Mouse (Mus musculus): Measurements from ENCODE around the gene Tenm2. TPM values are rescaled to one million over a fixed set of nuclear protein-coding genes. Genes with fewer than 3 reads are reported as not detected.

Gene Tenm2
- polyA plus RNA-seq, 1 experiment from 2014 or later, result 0.12 TPM

- ATAC-seq, result no peak
- no peak overlapping the region for H3K27ac ChIP-seq (ENCODE audit: low read depth, low read length)
- no peak overlapping the region for H3K9ac ChIP-seq (ENCODE audit: low read depth, low read length)
- TF ChIP-seq CTCF (IDR thresholded peaks at IDR 0.05; ENCODE audit: low read depth), result no peak
- 83% methylated on average over 14 of the region's 14 CpGs for WGBS
- no peaks in the 10 kb centered on the region for H3K36me3 ChIP-seq (ENCODE audit: control insufficient read depth, insufficient read depth)
- H3K9me3 ChIP-seq (ENCODE audit: control insufficient read depth), result no peaks in the 10 kb centered on the region
- H3K4me3 ChIP-seq (ENCODE audit: low read depth, low read length), result no peak overlapping the region
- no peaks in the 10 kb centered on the region for H3K27me3 ChIP-seq (replicated peaks; ENCODE audit: control insufficient read depth, insufficient read depth, low read length)
- no peak overlapping the region for H3K4me2 ChIP-seq (replicated peaks; ENCODE audit: low read depth)
- H3K4me1 ChIP-seq (replicated peaks; ENCODE audit: control insufficient read depth, insufficient read depth, low read length), result no peaks in the 10 kb centered on the region
These were observed 1139.5 kb downstream of the Tenm2 start for GRCm38 (mm10) chr11:36096219-36096618.

GRCm38 (mm10) chr11:36090210-36090609 is 1145.6 kb downstream of the Tenm2 start:
- 12% methylated on average over 3 of the region's 3 CpGs for WGBS
- Histone ChIP-seq H3K4me1 (replicated peaks; ENCODE audit: control insufficient read depth, insufficient read depth, low read length) (no peaks in the 10 kb centered on the region), H3K27ac (ENCODE audit: low read depth, low read length) (no peak overlapping the region), H3K36me3 (ENCODE audit: control insufficient read depth, insufficient read depth) (no peaks in the 10 kb centered on the region), H3K9me3 (ENCODE audit: control insufficient read depth) (no peaks in the 10 kb centered on the region), H3K4me2 (replicated peaks; ENCODE audit: low read depth) (no peak overlapping the region), H3K27me3 (replicated peaks; ENCODE audit: control insufficient read depth, insufficient read depth, low read length) (no peaks in the 10 kb centered on the region), H3K9ac (ENCODE audit: low read depth, low read length) (no peak overlapping the region), H3K4me3 (ENCODE audit: low read depth, low read length) (no peak overlapping the region)
- no peak for TF ChIP-seq CTCF (IDR thresholded peaks at IDR 0.05; ENCODE audit: low read depth)
- ATAC-seq, result no peak

DNA sequence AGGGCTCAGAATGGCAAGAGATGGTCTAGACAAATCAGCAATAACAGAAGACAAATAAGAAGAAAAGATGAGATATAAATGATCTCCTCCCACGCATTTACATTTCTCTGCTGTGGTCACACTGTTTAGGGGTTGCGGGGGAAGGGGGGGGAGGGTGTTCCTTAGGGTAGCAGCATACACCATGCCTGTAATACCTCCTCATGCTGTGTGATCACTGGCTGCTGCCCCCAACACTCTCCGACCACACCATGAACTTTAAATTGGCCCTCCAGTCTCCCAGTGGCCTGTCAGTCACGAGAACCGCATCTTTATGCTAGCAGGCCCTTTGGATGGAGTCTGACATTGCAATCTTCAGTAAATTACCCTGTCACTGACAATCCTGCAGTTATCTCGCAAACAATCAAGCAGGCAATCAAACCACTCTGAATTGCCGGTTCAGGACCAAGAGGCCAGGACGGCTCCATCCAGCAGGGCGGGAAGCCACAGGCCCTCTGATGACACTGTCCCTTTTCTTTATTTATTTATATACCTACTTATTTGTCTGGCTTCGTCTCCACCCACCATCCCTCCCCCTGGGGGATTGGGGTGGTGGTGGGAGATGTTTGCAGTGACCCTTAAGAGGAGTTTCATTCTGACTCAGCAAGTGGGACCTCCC is 1154.2 kb downstream of the Tenm2 start:
- WGBS, result 32% methylated on average over 10 of the region's 10 CpGs
- H3K27ac ChIP-seq (ENCODE audit: low read depth, low read length), result no peak overlapping the region
- TF ChIP-seq CTCF (IDR thresholded peaks at IDR 0.05; ENCODE audit: low read depth), result no peak
- H3K4me2 ChIP-seq (replicated peaks; ENCODE audit: low read depth), result no peak overlapping the region
- ATAC-seq, result no peak
- H3K4me1 ChIP-seq (replicated peaks; ENCODE audit: control insufficient read depth, insufficient read depth, low read length), result no peaks in the 10 kb centered on the region
- H3K36me3 ChIP-seq (ENCODE audit: control insufficient read depth, insufficient read depth), result no peaks in the 10 kb centered on the region
- H3K27me3 ChIP-seq (replicated peaks; ENCODE audit: control insufficient read depth, insufficient read depth, low read length), result no peaks in the 10 kb centered on the region
- H3K9ac ChIP-seq (ENCODE audit: low read depth, low read length), result no peak overlapping the region
- no peak overlapping the region for H3K4me3 ChIP-seq (ENCODE audit: low read depth, low read length)
- H3K9me3 ChIP-seq (ENCODE audit: control insufficient read depth), result no peaks in the 10 kb centered on the region

DNA sequence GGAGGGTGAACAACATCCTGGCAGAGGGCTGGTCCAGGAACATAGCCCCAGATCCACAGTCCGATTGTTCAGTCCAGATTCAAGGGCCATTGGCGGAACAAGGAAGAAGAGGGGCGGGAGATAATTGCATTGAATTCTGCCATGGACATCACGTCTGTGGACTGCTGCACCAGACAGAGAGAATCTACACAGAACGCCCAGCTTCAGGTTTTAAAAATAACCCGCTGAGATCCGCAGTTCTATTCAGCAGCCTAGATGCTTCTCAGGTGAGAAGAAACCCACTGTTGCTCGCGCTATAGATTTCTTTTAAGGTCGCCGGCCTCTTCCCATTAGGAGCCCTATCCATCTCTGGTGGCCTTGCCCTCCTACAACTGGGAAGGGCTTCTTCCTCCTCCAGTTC is 1155.0 kb downstream of the Tenm2 start:
- TF ChIP-seq CTCF (IDR thresholded peaks at IDR 0.05; ENCODE audit: low read depth), result no peak
- Histone ChIP-seq H3K4me1 (replicated peaks; ENCODE audit: control insufficient read depth, insufficient read depth, low read length) (no peaks in the 10 kb centered on the region), H3K27ac (ENCODE audit: low read depth, low read length) (no peak overlapping the region), H3K9ac (ENCODE audit: low read depth, low read length) (no peak overlapping the region), H3K27me3 (replicated peaks; ENCODE audit: control insufficient read depth, insufficient read depth, low read length) (no peaks in the 10 kb centered on the region), H3K36me3 (ENCODE audit: control insufficient read depth, insufficient read depth) (no peaks in the 10 kb centered on the region), H3K9me3 (ENCODE audit: control insufficient read depth) (no peaks in the 10 kb centered on the region), H3K4me2 (replicated peaks; ENCODE audit: low read depth) (no peak overlapping the region), H3K4me3 (ENCODE audit: low read depth, low read length) (no peak overlapping the region)
- no peak for ATAC-seq
- WGBS, result 62% methylated on average over 11 of the region's 11 CpGs

GRCm38 (mm10) chr11:36078391-36078790 is 1157.4 kb downstream of the Tenm2 start:
- no peaks in the 10 kb centered on the region for H3K9me3 ChIP-seq (ENCODE audit: control insufficient read depth)
- no peak overlapping the region for H3K4me2 ChIP-seq (replicated peaks; ENCODE audit: low read depth)
- no peak overlapping the region for H3K4me3 ChIP-seq (ENCODE audit: low read depth, low read length)
- no peaks in the 10 kb centered on the region for H3K36me3 ChIP-seq (ENCODE audit: control insufficient read depth, insufficient read depth)
- H3K9ac ChIP-seq (ENCODE audit: low read depth, low read length), result no peak overlapping the region
- WGBS, result 79% methylated on average over 7 of the region's 7 CpGs
- no peak for ATAC-seq
- H3K4me1 ChIP-seq (replicated peaks; ENCODE audit: control insufficient read depth, insufficient read depth, low read length), result no peaks in the 10 kb centered on the region
- no peak overlapping the region for H3K27ac ChIP-seq (ENCODE audit: low read depth, low read length)
- TF ChIP-seq CTCF (IDR thresholded peaks at IDR 0.05; ENCODE audit: low read depth), result no peak
- H3K27me3 ChIP-seq (replicated peaks; ENCODE audit: control insufficient read depth, insufficient read depth, low read length), result no peaks in the 10 kb centered on the region

DNA sequence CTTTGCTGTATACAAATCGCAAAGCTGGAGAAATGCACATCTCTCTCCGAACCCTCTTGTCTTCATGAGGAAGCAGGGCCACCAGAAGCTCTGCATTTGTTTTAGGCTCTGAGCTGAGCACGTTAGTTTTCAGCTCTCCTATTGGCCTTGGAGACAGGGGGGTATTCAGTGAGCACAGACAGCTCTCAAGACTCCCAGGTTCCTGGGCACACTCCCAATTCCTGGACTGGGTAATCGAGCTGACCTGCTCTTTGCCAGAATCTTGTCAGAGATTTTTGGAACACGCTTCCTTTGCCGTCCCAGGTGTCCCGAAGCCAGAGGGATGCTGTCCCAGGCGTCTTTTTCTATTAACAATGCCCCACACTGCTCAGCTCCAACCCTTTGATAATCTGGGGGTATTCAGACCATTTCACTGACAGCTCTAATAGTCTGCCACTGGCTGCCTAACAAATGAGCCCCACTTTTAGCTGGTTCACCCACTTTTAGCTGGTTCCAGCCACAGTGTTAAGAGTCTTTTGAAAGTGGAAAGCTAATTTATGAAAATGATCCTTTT is 1161.7 kb downstream of the Tenm2 start:
- no peak overlapping the region for H3K4me3 ChIP-seq (ENCODE audit: low read depth, low read length)
- no peak for TF ChIP-seq CTCF (IDR thresholded peaks at IDR 0.05; ENCODE audit: low read depth)
- ATAC-seq, result no peak
- H3K9ac ChIP-seq (ENCODE audit: low read depth, low read length), result no peak overlapping the region
- H3K36me3 ChIP-seq (ENCODE audit: control insufficient read depth, insufficient read depth), result no peaks in the 10 kb centered on the region
- no peaks in the 10 kb centered on the region for H3K9me3 ChIP-seq (ENCODE audit: control insufficient read depth)
- WGBS, result 72% methylated on average over 8 of the region's 8 CpGs
- no peaks in the 10 kb centered on the region for H3K4me1 ChIP-seq (replicated peaks; ENCODE audit: control insufficient read depth, insufficient read depth, low read length)
- no peak overlapping the region for H3K4me2 ChIP-seq (replicated peaks; ENCODE audit: low read depth)
- no peaks in the 10 kb centered on the region for H3K27me3 ChIP-seq (replicated peaks; ENCODE audit: control insufficient read depth, insufficient read depth, low read length)
- H3K27ac ChIP-seq (ENCODE audit: low read depth, low read length), result no peak overlapping the region

Measured in intestine, postnatal 0 days (tissue).